Mouse (Mus musculus) T-helper 2 cell (primary cell): ENCODE data around the gene Acsl3.

Experiments
- in situ Hi-C: fragments of 300-600 bp; cut with MboI, MseI; formaldehyde crosslinking; loops from one replicate; pipeline ENCODE4 v1.15.1; 2025; ENCODE audit warnings: high pct_unique_total_duplicates

Acsl3 gene

DNA sequence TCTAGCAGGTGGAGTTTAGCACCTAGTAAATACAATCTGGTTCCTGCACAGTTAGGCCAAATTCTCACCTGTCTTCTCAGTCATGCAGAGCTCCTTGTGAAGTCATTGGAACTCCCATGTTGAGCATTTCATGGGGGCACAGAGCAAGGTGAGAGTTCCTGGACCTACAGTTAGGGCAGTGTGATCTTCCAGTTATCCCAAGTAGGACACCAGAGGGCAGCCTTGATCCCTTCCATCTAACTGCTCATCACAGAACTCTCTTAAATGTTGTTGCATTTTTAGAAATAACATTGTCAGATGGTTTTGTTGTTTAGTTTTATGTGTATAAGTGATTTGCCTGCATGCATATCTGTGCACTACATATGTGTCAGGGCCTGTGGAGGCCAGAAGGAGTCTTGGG lies 29.2 kb downstream of the Acsl3 start:
- in situ Hi-C loops = no loop called here

DNA sequence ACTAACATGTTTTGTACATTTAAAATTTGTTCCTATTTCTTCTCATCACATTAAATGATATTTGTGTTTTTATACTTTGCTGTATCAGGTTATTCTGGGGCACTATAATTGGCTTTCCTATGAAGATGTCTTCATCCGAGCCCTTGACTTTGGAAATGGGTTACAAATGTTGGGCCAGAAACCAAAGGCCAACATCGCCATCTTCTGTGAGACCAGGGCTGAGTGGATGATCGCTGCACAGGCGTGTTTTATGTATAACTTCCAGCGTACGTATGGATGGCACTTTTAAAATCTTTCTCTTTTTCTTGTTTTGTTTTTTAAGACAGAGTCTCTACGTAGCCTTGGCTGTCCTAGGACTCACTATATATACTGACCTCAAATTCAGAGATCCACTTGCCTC lies 30.5 kb downstream of the Acsl3 start:
- in situ Hi-C loops = no loop called here

DNA sequence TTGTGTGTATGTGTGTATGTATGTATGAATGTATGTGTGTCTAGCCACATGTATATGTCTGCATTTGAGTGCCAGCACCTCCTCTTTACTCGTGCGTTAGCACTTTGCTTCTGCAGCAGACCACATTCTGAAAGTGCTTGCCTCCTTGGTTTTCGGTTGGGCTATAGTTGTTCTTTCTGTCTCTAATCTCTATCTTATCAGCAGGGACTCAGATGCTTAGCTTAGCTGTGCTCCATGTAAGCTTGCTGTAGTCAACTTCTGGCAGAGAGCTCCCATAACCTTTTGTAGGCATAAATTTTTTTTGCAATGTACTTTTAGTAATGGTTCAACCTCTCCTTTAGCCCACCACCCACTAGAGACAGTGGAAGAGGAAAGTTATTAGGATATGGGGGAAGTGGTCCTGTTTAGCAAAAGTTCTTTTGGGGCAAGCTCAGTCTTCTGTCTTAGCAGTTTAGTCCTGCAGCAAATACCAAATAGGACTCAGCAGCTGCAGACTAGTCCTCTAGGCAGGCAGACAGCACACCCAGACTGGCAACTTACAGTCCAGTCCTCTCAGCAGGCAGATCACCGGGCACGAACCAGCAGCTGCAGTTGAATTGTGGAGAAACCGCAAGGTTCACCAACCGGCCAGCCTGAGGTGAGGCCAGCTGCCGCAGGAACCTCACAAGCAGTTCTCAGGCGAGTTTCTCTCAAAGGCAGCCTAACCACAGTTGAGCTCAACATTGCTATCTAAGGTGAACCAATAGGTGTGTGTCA lies 37.1 kb downstream of the Acsl3 start:
- in situ Hi-C loops = no loop called here

DNA sequence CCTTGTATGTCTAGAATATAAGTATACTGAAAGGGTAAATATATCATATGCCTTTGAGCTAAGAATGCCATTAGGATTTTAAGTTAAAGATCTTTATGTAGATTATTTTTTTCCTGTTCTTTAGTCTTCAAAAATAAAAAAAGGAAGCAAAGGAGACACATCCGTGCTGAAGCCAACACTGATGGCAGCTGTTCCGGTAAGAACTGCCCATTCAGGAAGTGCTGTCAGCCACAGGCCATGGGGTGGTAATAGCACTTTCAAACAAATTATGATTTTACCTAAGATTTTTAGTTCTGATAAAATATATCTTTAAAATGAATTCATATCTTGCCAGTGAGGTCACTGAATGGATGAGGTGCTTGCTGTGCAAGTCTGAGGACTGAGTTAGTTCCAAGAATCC lies 38.7 kb downstream of the Acsl3 start:
- in situ Hi-C loops = no loop called here

DNA sequence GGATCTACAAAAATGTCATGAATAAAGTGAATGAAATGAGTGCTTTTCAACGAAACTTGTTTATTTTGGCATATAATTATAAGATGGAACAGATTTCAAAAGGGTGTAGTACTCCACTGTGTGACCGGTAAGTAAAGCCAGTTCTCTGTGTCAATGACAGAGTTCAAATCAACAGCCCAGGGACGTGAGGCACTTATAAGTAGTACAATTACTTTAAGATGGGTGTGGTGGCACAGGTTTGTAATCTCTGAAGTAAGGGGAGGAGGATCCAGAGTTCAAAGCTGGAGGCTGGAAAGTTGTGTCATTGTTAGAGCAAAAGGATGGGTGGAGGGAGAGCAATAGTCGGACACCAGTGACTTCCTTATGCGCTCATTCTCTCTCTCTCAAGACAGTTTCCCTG lies 39.3 kb downstream of the Acsl3 start:
- in situ Hi-C loops = no loop called here

DNA sequence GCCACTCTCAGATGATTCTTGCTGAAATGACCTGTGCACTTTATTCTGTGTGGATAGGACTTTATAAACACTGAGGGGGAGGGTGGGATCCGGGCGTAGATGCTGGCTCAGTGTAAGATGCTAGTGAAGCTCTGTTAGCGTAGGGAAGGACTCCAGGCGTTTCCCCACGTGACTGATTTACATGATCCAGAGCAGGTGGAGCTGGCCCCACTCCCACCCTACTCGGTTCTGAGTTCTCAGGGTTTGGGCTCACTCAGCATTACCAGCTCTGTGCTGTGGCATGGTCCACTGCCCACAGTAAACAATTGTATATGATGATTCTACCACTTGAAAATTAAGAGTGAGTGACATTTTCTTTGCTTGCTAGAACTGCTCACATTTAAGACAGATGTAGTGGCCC lies 40.5 kb downstream of the Acsl3 start:
- in situ Hi-C loops = no loop called here

DNA sequence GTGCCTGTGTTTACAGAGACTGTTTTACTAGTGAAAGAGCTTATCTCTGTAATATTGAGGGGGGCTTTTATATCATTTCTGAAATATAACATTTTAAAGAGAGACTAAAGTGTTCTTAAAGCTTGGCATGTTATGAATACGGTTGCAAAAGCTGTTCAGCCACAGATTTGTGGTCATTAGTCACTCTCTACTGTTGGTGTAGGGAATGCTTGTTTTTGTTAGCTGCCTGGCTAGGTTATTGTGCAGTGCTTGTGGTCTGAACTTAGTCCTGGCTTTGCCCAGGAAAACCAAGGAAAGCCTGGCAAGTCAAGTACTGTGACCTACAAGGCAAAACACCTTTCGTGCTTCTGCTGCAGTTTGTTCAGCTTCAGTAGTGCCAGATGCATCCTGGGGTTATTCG lies 44.1 kb downstream of the Acsl3 start:
- in situ Hi-C loops = no loop called here

DNA sequence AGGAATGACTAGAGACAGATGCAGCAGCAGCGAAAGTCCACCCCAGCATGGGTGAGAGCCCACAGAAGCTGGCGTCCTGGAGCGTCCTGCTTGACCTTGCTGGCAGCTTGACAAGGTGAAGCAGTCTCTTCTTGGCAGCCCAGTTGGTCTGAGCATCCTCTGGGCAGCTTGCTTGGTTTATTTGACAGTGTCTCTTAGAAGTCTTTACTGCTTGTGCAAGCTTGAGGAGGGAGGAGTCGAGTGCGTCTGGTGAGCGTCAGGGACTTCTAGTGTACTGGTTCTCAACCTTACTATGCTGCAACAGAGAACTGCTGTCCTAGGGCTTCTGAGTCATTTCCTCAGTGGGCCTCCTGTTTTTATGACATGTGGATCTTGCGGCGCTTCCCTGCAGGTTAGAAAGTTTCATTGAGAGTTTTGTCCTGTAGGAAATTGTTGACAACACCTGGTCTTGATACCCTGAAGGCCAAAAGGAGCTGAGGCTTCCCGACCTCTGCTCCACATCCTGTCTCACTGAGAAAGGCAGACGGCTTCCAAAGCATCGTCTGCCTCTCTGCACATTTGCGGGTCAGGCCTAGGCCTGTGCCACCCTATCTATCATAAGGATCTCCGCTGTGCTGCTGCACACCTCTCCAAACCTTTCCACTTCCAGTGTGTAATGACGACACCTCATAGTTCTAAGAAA lies 44.8 kb downstream of the Acsl3 start:
- in situ Hi-C loops = no loop called here

DNA sequence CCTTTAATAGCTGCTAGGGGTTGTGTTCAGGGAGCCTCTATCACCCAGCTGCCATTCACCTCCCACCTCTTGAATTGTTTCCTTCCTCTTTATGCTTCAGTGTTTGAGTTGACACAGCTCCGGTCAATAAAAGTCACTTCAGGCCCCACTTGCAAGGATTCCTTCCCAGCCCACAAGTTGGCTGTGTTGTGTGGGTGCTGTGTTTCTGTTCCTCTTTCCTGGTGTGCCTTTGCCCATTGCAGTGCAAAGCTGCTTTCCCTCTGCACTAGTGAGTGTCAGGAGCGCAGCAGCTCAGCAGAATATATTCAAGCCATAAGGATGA lies 45.3 kb downstream of the Acsl3 start:
- in situ Hi-C loops = no loop called here

DNA sequence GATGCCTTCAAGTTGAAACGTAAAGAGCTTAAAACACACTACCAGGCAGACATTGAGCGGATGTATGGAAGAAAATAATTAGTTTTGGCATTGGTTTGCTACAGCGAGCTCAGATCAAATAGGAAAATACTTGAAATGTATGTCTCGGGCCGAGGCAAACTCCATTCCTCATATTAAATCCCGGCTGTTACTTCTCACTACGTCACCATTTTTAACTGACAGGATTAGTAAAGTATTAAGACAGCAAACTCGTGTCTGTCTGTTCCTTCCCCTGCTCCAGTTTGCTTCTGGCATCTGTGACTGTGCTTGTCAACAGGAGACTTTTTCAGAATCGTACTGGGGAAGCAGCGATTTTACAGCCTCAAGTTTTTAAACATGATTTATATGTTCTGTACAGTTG lies 48.7 kb downstream of the Acsl3 start:
- in situ Hi-C loops = no loop called here

DNA sequence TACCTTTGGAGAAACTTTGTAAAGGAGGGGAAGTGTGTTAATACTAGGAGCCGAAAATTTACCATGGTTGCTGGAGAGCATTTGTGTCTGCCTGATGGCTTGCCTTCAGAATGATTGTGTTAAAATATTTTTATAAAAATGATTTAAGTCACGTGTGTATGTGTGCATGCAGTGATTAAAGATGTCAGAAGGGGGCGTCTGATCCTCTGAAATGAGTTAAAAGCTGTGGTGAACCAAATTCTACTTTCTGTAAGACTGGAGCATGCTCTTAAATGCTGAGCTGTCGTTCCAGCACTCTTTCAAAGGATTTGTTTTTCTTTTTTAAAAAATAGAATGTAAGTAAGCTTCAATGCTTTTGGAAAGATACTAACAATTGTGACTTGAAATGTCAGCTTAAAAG lies 49.7 kb downstream of the Acsl3 start:
- in situ Hi-C loops = no loop called here

DNA sequence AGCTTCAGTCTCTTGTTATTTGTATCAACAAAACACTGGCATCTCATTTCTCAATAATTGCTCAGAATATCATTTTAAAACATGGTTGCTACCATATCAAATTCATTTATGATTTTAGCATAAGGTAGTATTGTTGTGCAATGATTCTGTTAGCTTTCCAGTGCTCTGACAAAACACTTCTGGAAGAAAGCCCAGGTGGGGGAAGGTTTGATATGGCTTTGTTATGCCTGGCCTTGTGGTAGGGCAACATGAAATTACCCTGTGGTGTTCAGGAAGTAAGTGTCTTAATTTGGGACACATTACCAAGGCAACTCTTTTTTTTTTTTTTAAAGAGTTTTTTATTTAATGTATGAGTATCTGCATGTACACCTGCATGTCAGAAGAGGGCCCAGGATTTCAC lies 52.4 kb downstream of the Acsl3 start:
- in situ Hi-C loops = no loop called here

DNA sequence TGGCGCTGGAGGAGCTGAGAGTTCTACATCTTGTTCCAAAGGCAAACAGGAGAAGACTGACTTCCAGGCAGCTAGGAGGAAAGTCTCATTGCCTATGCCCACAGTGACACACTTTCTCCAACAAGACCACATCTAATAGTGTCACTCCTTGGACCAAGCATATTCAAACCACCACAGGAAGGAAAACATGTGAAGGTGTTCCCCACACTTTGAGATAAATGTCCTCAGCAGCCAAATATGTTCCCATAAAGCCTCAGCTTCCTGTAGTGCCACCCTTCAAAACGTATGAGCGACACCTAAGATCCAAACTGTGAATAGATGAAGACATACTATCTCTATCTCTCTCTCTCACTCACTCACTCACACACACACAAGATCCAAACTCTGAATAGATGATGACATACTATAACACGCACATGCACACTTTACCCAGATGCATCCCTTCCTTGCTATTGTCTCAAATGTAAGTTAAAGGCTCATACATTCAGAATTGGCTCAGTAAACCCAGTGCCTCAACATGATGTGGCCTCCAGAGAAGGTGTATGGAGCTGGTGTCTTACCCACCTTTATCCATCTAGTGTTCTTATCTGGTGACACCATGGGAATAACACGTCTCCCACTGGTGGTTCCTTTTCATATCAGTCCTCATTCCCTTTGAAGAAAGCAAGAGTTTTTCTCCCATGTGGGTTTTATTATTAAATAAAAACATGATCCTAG lies 53.1 kb downstream of the Acsl3 start:
- in situ Hi-C loops = no loop called here

DNA sequence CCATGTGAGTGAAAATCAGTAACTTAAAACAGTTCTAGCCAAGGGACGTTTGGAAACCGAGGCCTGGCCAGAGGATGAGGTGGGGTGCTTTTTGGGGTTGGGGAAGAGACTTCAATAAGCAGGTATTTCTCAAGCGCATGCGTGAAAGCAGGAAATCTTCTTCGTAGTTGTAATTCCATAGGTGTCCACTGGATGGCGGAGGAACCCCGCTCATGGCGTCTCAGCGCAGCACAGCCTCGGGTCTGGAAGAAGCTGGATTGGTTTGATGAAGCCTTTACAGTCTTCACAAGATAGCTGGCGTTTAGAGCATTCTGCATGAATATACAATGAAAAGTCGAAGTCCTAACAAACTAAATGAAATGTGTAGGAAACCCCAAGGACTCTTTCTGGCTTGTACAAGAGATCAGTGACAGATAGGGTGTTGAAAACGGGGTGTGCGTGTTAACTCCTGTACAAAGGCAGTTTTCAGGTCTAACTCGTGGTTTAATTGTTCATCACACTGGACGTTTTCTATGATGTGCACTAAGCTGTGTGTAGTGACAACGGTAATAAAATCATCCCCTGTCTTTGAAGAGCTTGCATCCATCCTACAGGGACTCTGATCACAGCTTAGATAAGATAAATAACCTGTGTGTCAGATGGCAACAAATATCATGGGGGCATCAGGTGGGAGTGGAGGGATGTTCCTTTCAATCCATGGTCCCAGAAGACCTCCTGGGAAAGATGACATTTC lies 67.0 kb downstream of the Acsl3 start:
- in situ Hi-C loops = loop anchor here (10.0 kb wide), 1 partner anchor 960 kb away; no protein-coding TSS in a partner anchor

DNA sequence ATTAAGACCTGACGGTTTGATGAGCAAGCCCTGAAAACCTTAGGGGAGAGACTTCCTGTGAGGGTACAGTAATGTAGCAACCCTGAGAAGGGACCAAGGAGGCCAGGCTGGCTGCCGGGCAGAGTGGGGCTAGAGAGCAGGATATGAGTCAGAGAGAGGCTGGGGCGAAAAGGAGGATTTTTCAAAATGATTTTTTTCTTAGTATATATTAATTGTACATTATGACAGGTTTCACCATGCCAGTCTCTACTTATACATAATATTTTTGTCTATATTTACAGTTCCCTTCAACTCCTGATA lies 67.5 kb downstream of the Acsl3 start:
- in situ Hi-C loops = loop anchor here (10.0 kb wide), 1 partner anchor 960 kb away; no protein-coding TSS in a partner anchor

DNA sequence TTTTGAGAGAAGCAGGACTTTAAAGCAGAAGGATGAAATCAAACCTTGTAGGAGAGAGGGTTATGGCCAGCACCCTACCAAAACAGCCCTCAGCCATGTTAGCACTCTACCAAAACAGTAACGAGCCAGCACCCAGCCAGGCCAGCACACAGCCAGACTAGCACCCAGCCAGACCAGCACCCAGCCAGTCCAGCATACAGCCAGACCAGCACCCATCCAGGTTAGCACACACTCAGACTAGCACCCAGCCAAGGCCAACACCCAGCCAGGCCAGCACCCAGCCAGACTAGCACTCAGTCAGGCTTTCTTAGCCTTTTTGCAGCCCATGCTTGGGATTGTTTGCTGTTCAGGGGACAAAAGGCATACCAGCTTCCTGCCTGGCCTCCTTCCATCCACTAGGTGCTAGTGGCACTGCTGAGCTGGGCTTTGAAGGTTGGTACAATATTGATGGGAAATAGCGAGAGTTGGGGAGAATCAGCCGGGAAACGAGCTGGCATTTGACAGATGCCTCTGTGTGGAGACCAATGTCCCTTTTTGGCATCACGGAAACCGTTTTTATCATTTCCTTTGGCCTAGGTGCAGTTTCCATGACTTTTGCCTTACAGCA lies 68.1 kb downstream of the Acsl3 start:
- in situ Hi-C loops = loop anchor here (10.0 kb wide), 1 partner anchor 959 kb away; no protein-coding TSS in a partner anchor

DNA sequence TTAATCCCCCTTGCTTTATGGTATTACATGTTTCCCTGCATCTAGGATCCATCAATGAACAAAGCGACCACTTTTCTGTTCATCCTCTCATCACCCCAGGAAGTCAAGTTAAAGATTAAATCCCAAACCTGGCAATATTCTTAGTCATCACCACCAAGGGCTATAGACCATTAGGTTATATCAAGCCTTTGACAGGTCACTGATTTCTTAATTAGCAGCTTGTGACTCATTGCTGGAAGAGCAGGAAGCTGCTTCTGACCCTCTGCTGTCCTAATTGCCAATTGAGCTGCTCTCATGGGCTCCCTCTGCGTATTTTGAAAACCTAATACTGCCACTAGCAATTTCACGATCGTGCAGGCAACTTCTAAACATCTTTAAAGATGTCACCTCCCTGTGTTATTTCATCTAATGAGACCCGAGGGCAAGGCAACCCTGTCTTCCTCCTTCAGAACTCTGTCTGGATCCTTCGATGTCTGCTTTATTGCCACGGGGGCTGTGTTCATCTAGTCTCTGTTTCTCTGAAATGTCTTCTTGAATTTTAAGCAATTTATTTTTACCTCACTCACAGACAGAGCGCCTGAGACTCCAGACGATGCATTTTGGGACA lies 72.6 kb downstream of the Acsl3 start:
- in situ Hi-C loops = loop anchor here (10.0 kb wide), 1 partner anchor 1365 kb away; no protein-coding TSS in a partner anchor

DNA sequence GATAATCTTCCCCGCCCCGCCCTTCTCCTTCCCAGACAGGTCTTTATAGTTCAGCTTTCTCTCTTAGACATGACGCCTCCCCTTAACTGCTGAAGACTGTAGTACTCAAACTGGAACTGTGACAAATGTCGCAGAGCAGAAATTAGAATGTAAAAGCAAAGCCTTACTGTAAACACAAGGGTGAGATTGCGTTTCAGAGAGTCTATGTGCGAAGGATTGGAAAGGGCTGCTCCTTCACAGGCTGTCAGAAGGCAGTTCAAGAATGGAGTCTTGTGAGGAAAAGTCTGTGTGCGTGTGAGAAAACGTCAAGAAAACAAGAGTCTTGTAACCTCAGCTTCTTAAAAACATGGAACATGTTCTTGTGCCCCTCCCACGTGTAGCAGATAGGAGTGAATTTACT lies 74.7 kb downstream of the Acsl3 start:
- in situ Hi-C loops = loop anchor here (10.0 kb wide), 1 partner anchor 1363 kb away; no protein-coding TSS in a partner anchor

DNA sequence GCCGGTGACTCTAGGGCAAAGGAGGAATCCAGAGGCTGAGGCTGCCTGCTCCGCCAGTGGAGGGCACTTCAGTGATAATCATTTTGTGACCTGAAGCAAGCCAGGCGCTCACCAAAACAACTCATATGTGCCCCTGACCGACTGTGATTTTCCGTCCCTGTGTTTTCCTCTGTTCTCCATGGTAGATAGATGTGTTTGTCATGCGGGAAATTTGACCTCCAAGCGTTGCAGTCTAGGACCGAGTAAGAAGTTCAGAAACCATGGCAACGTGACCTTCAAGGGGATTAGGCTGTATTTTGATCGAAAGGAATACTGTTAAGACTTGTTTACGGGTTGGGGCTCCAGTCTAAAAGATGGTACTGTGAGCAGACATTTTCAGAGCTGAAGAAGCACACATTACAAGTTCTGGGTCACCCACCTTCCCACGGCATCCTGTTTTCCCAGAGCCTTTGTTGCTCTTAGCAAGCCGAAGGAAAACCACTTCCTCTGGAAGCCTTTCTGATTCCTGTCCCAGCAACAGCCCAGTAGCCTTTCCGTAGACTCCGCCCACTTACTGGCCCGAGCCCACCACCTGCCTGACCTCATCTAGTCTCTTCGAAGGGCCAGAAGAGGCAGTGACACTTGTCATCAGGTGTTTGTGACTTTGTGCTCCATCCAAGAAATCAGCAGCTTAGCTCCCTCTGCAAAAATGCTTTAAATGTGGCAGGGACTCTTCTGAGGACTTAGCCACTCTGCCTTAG lies 76.8 kb downstream of the Acsl3 start:
- in situ Hi-C loops = loop anchor here (10.0 kb wide), 1 partner anchor 1360 kb away; no protein-coding TSS in a partner anchor

DNA sequence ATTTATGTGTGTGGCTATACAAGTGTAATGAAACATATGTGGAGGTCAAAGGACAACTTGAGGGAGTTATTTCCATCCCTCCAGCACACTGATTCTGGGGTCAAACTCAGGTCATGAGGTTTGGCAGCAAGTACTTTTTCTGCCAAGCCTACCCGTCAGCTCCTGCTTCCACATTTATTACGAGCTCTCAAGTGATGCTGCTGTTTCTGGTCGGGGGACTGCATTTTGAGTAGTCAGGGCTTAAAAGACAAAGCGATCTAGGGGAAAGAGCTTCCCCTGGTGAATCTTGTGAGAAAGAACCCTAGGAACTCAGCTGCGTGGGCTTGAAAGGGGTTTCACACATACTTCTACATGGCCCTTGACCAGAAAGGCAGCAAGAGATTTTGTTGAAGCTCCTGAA lies 80.0 kb downstream of the Acsl3 start:
- in situ Hi-C loops = loop anchor here (10.0 kb wide), 1 partner anchor 1357 kb away; no protein-coding TSS in a partner anchor
